1 mouse cellular context compared by ENCODE assay signal in the genomic region with DNA sequence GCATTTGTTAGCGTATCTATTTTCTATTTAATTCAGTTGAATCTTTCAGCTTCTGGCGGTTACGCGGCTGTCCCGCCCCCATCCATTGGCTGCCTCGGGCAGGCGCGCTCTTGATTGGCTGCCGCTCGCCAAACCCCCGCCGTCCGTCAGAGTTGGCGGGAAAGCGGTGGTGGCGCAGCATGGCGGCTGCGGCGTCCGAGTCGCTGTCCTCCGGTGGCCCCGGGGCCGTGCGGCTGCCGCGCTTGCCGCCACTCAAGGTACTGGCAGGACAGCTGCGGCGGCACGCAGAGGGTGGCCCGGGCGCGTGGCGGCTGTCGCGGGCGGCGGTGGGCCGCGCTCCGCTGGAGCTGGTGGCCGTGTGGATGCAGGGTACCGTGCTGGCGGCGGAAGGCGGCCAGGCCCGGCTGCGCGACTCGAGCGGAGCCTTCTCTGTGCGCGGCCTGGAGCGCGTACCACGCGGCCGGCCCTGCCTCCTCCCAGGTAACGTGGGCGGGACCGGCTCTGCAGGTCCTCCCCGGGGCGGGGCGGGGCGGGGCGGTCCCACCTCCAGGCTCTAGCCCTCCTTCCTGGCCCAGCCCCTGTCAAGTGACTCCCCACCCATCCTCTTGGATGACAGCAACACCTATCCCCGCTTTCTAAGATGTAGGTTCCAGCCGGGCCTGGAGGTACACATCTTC.
TF ChIP-seq lines count a peak whose summit lies in the region.

Gene Rmi2 (plus strand): TSS at position 149 of the 677 bp plus-strand sequence.

TF ChIP-seq in CH12.LX, 34 proteins besides CTCF, POLR2A, EP300 and RAD21 (continued from another document):
- peak; percentile 89 for TF ChIP-seq SIN3A (IDR thresholded peaks at IDR 0.05; ENCODE audit: low read length)
- peak; percentile 94 for TF ChIP-seq MAX (IDR thresholded peaks at IDR 0.05; ENCODE audit: low read length)
- no peak for TF ChIP-seq UBTF (IDR thresholded peaks at IDR 0.05; ENCODE audit: low read depth, low read length)
- TF ChIP-seq NELFE (IDR thresholded peaks at IDR 0.05; ENCODE audit: low read depth, low read length), result peak; percentile 84
- no peak for TF ChIP-seq BHLHE40 (IDR thresholded peaks at IDR 0.05; ENCODE audit: low read depth, low read length)
- peak; percentile 97 for TF ChIP-seq E2F4 (IDR thresholded peaks at IDR 0.05; ENCODE audit: insufficient replicate concordance, low read depth, low read length)
- TF ChIP-seq USF2 (conservative IDR thresholded peaks at IDR 0.05; ENCODE audit: low read depth, low read length), result no peak
- no peak for TF ChIP-seq GABPA (IDR thresholded peaks at IDR 0.05; ENCODE audit: insufficient replicate concordance, low read depth, low read length)
- peak; percentile 61 for TF ChIP-seq NRF1 (IDR thresholded peaks at IDR 0.05; ENCODE audit: low read depth, low read length)
- TF ChIP-seq TBP (conservative IDR thresholded peaks at IDR 0.05; ENCODE audit: low read depth, low read length), result no peak; the same call in 1 of the 2 replicates
- TF ChIP-seq RCOR1 (conservative IDR thresholded peaks at IDR 0.05; ENCODE audit: low read depth, low read length), result no peak
- peak; percentile 46; the same call in 1 of the 2 replicates for TF ChIP-seq MEF2A (IDR thresholded peaks at IDR 0.05; ENCODE audit: borderline replicate concordance, low read depth, low read length)
- TF ChIP-seq KAT2A (IDR thresholded peaks at IDR 0.05; ENCODE audit: insufficient replicate concordance, low read length), result 0 out of 2 replicates have a peak, but pooled peaks have one; percentile 62
- TF ChIP-seq ZNF384 (IDR thresholded peaks at IDR 0.05; ENCODE audit: low read depth, low read length), result no peak
- peak; percentile 90 for TF ChIP-seq ZMIZ1 (IDR thresholded peaks at IDR 0.05; ENCODE audit: low read depth, low read length)
- TF ChIP-seq SMC3 (IDR thresholded peaks at IDR 0.05; ENCODE audit: low read depth, low read length), result no peak
- TF ChIP-seq PAX5 (IDR thresholded peaks at IDR 0.05; ENCODE audit: low read length), result no peak
- TF ChIP-seq CHD2 (IDR thresholded peaks at IDR 0.05; ENCODE audit: low read length), result peak; percentile 57
- TF ChIP-seq TCF12 (IDR thresholded peaks at IDR 0.05; ENCODE audit: low read depth, low read length), result peak; percentile 62
- no peak for TF ChIP-seq ZC3H11A (IDR thresholded peaks at IDR 0.05; ENCODE audit: low read depth, low read length)
- TF ChIP-seq IRF4 (IDR thresholded peaks at IDR 0.05; ENCODE audit: low read depth, low read length), result peak; percentile 27; the same call in 1 of the 2 replicates
- TF ChIP-seq JUND (conservative IDR thresholded peaks at IDR 0.05; ENCODE audit: low read depth, low read length), result no peak
- 0 out of 2 replicates have a peak, but pooled peaks have one; percentile 9 for TF ChIP-seq MAZ (IDR thresholded peaks at IDR 0.05; ENCODE audit: low read depth, low read length)
- TF ChIP-seq MAFK (IDR thresholded peaks at IDR 0.05; ENCODE audit: insufficient replicate concordance, low read length), result no peak; the same call in 1 of the 2 replicates
- peak; percentile 93 for TF ChIP-seq MXI1 (IDR thresholded peaks at IDR 0.05; ENCODE audit: low read depth, low read length)
- TF ChIP-seq ETS1 (conservative IDR thresholded peaks at IDR 0.05; ENCODE audit: low read depth, low read length), result no peak
